Mouse (Mus musculus) embryonic stem cell, embryonic (primary cell): ENCODE results near the gene Tanc2.

Source experiments
- CTCF ChIA-PET, 4 experiments: fragments of 300-600 bp in 2 of 4; fragments of 350-600 bp in 2 of 4; sonication (Branson Sonifier 250); formaldehyde crosslinking; loops; one replicate each; lab custom pipeline; 2022; ENCODE audit warnings: inconsistent platforms in 2 of 4; lab: Charles Lee
- POLR2A ChIA-PET, 4 experiments: fragments of 300-600 bp in 2 of 4; fragments of 350-600 bp in 2 of 4; sonication (Branson Sonifier 250); formaldehyde crosslinking; loops; one replicate each; lab custom pipeline; 2022; ENCODE audit warnings: antibody characterized with exemption in 4 of 4, inconsistent platforms in 1 of 4; lab: Charles Lee

The Tanc2 gene

DNA sequence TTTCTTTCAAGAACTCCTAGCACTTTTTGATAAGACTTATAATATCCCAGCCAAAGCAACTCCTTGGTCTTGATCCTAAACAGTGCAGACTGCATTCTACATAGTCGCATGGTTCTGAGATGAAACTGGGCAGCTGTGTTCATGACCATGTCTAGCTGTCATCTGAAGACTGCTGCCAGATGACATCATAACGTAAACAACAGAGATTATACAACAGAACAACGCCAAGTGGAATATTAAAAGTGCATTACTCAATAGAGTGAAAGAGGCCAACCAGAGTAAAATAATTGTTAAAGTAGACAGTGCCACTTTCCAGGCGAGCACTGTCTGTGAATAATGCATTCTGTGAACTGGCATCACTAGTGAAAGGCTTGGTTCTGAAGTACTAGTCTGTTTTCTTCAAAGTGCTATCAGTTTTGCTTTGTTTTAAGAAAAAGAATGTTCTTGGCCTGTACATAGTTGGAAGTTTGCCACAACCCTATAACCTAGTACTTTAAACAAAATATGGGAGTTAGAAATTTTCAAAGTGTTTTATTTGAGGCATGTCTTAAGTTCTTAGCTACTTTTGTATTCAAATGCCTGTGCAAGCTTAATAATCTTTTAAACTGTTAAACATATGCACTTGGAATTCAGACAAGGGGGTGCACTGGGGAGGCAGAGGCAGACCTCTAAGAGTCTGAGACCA lies 315.9 kb downstream of the Tanc2 start:
- ChIA-PET POLR2A (interaction anchor here in 1 of 4 experiments (0.7 kb wide), 1 partner anchor 281 kb away, joined by 3 read pairs; no protein-coding TSS in a partner anchor), CTCF (no interaction called here)

DNA sequence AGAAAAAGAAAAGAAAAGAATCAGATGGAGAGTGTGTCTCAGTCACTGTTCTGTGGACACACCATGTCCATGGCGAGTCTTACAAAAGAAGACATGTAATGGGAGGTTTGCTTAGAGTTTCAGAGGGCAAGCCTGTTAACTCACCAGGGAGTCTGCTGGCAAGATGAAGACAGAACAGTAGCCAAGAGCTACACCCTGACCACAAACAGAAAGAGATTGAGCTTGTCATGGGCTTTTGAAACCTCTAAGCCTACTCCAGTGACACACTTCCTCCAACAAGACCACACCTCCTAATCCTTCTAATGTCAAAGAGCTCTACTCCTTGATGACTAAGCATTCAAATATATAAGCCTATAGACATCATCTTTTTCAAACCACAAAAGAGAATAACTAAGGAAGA lies 317.6 kb downstream of the Tanc2 start:
- CTCF ChIA-PET, result no interaction called here
- POLR2A ChIA-PET, result interaction anchor here in 1 of 4 experiments (0.6 to 0.9 kb wide), 2 partner anchors 126 to 681 kb away, joined by 3 to 4 read pairs; no protein-coding TSS in a partner anchor

DNA sequence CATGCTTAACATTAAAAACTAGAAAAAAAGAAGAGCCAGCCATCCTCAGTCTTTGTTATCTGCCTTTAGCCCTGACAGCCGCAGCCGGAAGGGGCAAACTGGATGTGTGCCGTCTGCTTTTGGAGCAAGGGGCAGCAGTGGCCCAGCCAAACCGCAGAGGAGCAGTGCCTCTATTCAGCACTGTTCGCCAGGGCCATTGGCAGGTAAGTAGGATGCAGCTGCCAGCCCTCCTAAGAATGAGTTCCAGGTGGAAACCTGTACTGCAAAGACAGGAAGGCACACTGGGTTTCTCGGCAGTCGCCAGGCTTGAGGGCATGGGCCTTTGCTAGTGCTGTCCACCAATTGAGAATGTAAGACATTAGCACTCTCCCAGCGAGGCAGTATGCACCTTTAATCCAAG lies 319.1 kb downstream of the Tanc2 start:
- ChIA-PET POLR2A (interaction anchor here in 1 of 4 experiments (0.5 to 1.3 kb wide), 4 partner anchors 42 to 758 kb away, joined by 3 to 4 read pairs (median 4); partner anchors contain the start of gene Dcaf7), CTCF (interaction anchor here in 2 of 4 experiments (0.6 to 1.3 kb wide), 3 partner anchors 164 to 563 kb away, joined by 3 read pairs; no protein-coding TSS in a partner anchor)

DNA sequence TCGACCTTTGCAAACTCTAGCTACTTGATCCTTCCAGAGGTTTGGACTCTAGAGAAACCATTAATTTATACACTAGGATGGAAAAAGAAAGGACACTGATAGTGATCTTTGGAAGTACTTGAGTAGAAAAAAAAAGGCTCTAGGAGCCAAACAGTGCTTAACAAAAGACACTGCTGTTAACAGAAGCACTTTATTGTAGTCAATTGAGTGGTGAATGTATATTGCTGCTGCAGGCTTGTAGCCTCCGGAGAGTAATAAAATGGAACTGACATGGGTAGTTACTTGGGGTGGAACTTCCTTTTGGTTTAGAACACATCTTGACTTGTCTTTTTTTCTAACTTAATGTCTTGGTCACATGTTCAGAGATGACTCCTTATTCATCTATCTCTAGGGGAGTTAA lies 319.8 kb downstream of the Tanc2 start:
- POLR2A ChIA-PET, result interaction anchor here in 2 of 4 experiments (0.5 to 1.3 kb wide), 8 partner anchors 42 to 814 kb away, joined by 3 to 8 read pairs (median 3); partner anchors contain the start of gene Dcaf7 (in 1 of the 2)
- CTCF ChIA-PET, result interaction anchor here in 3 of 4 experiments (0.5 to 1.3 kb wide), 6 partner anchors 165 to 564 kb away, joined by 3 to 10 read pairs (median 3); no protein-coding TSS in a partner anchor

DNA sequence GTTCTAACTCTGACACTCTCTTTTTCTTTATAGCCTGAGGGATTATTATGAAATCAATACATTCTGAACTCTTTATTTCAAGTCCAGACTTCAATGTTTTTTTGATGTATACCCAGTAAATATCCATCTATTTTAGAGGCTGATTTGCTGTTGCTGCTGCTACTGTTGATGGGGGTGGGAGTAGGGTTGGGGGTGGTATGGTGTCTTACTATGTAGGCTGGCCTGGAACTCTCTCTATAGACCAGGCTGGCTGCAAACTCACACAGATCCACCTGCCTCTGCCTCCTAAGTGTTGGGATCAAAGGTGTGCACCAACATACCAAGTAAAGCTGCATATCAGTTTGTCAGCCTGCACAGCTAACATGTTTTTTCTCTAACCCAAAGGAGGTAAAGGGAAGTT lies 321.4 kb downstream of the Tanc2 start:
- ChIA-PET POLR2A (interaction anchor here in 2 of 4 experiments (0.6 to 1.2 kb wide), 5 partner anchors 36 to 564 kb away, joined by 3 to 4 read pairs (median 3); no protein-coding TSS in a partner anchor), CTCF (interaction anchor here (0.6 to 3.9 kb wide), 17 partner anchors 8 to 579 kb away, joined by 3 to 42 read pairs (median 3); no protein-coding TSS in a partner anchor)

DNA sequence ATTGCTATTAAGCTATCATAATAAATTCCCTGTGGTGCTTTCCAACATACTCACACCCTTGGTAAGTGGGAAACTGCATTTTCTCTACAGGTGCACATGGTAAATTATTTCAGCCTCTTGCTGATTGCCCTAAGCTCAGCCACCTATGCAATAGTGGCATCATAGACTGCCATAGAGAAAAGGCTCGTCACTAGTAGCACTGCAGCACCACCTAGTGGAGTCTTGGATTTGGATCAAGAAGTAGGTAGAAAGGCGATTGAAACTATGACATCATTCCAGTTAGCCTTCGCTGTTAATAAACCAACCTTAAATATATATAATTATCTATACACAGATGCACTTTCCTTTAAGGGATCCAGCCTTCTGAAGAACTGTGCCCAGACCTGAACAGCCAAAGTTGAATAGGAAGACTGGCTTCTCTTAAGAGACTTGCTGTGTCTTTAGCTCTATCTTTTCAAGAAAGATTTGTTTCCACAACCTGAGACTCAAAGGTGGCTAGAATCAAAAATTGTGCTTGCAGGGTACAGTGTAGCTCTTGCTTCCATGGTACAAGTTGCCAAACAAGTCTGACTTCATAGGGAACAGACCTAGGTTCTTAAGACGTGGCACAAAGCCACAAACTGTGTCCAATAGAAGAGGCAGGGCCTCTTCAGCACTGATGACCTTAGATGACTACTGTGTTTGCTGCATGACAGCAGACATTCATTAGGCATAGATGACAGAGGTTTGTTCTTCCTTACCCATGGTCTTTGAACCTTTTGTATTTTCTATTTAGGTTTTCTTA lies 322.0 kb downstream of the Tanc2 start:
- ChIA-PET CTCF (interaction anchor here (0.6 to 3.9 kb wide), 19 partner anchors 9 to 579 kb away, joined by 3 to 42 read pairs (median 3); no protein-coding TSS in a partner anchor), POLR2A (interaction anchor here (0.6 to 1.6 kb wide), 8 partner anchors 36 to 686 kb away, joined by 3 to 5 read pairs (median 4); no protein-coding TSS in a partner anchor)

DNA sequence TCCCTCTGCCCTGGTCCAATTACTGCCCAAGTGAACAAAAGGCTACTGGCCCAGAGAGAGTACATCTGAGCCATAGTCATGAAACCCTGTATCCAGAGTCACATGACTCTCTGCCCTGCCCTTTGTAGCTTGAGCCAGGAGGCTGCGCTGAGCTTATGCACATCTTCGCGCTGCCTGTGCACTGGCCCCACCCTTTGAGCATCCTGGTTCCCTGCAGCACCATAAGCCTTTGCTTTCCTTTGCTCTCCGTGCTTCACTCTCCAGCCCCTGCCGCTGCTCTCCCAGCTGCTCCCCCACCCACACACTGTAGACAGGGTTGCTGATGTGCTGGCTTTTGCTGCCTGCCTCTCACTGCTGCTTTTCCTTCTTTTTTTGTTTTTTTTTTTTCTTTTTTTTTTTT lies 323.8 kb downstream of the Tanc2 start:
- CTCF ChIA-PET, result interaction anchor here (0.5 to 3.9 kb wide), 7 partner anchors 51 to 566 kb away, joined by 3 to 42 read pairs (median 4); no protein-coding TSS in a partner anchor
- POLR2A ChIA-PET, result interaction anchor here in 3 of 4 experiments (0.5 to 1.6 kb wide), 3 partner anchors 113 to 566 kb away, joined by 3 to 4 read pairs (median 4); no protein-coding TSS in a partner anchor

DNA sequence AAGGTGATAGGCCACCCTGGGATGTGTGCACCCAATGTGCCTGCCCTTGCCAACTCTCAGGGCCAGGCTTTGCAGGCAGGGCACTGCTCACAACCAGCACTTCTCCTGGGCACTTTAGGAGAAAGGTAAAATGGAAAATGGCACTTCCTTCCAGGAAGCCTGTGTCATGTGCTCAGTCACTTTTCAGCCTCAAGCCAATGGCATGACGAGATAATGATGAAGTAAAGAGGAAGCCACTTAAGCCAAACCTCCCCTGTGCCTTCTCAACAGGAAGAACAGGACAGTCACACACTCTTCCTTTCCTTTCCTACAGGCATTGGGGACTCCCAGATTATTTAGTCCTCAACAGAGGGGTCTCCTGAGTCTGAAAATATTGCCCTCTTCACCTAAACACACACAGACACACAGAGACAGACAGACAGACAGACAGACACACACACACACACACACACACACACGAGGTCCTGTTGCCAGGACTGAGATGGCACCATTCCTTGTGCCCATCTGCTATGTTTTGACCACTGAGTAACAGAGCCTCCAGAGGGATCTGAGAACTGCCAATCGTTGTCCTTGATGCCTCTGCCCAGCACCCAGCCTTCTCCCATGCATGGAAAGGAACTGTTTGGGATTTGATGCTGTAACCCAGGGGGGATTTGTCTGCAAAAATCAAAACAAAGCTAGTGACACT lies 330.5 kb downstream of the Tanc2 start:
- ChIA-PET POLR2A (interaction anchor here in 1 of 4 experiments (0.7 kb wide), 1 partner anchor 118 kb away, joined by 4 read pairs; no protein-coding TSS in a partner anchor), CTCF (no interaction called here)

DNA sequence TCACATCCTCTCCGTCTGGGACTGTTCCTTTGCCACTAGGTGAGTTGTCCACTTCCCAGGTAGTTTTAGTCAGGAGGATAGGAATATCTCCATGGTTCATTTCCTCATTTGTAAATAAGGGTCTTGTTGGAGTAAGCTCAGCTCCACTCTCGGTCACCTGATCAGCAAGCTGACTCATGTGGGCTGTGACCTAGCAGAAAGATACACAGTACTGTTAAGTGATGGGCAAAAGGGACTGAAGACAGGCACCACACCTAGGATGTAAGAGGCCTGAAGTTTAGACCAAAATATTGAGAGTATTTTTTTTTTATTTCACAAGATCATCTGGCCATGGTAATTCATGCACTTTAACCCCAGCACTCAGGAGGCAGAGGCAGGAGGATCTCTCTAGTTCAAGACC lies 331.1 kb downstream of the Tanc2 start:
- POLR2A ChIA-PET, result interaction anchor here in 1 of 4 experiments (0.7 kb wide), 1 partner anchor 117 kb away, joined by 4 read pairs; no protein-coding TSS in a partner anchor
- CTCF ChIA-PET, result no interaction called here

DNA sequence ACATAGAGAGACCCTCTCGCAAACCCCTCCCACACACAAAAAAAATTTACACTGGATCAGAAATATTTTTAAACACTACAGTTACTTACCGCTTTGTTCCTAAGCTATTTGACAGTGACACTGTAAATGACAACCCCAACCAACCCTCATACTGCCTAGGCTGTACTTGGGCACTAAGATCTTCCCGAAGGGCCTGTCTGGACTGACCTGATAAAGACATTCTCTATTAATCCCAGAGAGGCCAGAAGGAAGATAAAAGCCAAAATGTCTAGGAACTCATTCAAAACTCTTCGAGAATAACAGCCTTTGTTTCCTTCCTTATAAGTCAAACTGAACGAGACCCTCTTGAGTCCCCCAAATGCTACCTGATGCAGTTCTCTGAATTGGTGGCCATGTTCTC lies 331.5 kb downstream of the Tanc2 start:
- POLR2A ChIA-PET, result interaction anchor here in 2 of 4 experiments (1.1 to 1.2 kb wide), 2 partner anchors 18 to 161 kb away, joined by 3 read pairs; no protein-coding TSS in a partner anchor
- CTCF ChIA-PET, result no interaction called here

DNA sequence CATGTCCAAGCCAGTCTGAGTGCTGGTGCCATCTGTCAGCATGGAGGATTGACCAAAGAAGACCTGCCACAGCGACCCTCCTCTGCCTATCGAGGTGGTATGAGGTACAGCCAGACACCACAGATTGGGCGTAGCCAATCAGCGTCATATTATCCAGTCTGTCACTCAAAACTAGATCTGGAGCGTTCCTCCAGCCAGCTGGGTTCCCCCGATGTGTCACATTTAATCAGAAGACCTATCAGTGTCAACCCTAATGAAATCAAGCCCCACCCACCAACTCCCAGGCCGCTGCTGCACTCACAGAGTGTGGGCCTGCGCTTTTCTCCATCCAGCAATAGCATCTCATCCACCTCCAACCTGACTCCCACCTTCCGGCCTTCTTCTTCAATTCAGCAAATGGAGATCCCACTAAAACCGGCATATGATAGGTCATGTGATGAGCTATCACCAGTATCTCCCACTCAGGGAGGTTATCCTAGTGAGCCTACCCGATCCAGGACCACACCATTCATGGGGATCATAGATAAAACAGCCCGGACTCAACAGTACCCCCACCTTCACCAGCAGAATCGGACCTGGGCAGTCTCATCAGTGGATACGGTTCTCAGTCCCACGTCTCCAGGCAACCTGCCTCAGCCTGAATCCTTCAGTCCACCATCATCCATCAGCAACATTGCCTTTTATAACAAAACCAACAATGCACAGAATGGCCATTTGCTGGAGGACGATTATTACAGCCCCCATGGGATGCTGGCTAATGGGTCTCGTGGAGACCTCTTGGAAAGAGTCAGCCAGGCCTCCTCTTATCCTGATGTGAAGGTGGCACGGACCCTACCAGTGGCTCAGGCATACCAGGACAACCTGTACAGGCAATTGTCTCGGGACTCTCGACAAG lies 333.2 kb downstream of the Tanc2 start:
- ChIA-PET CTCF (no interaction called here), POLR2A (interaction anchor here in 2 of 4 experiments (0.8 to 1.6 kb wide), 2 partner anchors 28 to 111 kb away, joined by 3 read pairs; no protein-coding TSS in a partner anchor)

DNA sequence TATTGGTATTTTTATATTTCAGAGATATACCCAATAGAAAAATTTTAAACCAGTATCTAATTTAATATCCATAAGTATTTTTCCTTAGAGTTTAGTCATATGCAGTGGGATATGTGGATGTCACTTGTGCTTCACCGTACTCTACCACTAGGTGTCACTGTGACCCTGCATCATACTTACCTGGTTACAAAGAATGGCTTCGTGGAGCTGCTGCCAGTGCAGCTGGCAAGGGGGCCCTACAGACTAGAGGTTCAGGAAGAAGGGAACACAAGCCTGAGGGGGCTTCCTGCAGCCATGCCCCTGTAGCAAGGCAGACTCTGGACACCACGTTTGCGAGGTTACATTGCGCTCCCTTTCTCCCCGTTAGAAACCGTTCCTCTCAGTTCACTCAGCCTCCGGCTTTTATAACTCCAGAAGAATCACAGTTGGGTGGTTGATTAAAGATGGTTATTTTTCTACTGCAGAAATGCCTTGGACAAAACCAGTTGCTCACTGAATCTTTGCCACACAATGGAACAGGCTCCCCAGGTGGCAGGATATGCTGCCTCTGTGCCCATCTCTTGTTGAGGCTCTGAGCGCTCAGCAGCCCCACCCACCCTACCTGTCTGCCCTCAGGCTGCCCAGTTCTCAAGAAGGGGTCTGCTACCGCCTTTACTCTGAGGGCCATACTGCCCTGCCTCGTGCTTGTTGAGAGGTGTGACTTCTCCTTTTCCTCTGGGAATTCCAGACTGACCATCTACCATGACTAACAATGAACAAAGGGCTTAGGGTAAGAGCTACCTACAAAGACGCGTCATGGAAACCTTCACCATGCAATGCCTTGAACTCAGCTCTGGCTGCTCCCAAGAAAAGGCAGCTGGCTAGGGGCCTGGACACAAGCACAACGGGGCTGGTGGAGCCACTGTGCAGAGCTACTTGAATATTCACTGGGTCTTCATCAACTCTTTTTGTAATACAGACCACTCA lies 337.6 kb downstream of the Tanc2 start:
- ChIA-PET CTCF (interaction anchor here (0.5 to 2.5 kb wide), 65 partner anchors 8 to 598 kb away, joined by 3 to 35 read pairs (median 4); partner anchors contain the start of genes Map3k3 (in 3 of the 4), Cyb561 (in 2 of the 4), Dcaf7 (in 1 of the 4) and Gm10840 (in 1 of the 4)), POLR2A (interaction anchor here (0.6 to 1.5 kb wide), 13 partner anchors 8 to 573 kb away, joined by 3 to 5 read pairs (median 4); partner anchors contain the start of genes Ccdc47 (in 1 of the 4), Dcaf7 (in 1 of the 4) and Map3k3 (in 1 of the 4))

DNA sequence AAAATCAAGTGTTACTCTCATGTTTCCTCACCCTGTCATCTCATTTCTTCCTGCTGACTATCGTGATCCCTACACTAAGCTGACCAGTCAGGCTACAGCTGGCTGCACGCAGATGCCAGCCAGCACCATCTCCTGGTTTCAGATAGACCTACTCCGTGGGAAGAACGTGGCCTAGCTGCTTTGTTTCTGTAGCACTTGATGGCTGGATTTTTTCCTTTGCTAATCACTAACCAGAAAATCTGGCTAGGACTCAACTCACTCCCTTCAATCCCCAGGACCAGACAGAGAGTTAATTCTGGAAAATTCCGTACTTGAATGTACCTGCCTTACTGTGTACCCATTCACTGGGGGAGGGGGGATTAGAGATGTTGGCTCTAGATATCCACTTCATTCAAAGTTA lies 338.4 kb downstream of the Tanc2 start:
- POLR2A ChIA-PET, result interaction anchor here in 3 of 4 experiments (1.1 to 1.5 kb wide), 9 partner anchors 15 to 288 kb away, joined by 3 to 5 read pairs (median 5); partner anchors contain the start of genes Ccdc47 (in 1 of the 3), Dcaf7 (in 1 of the 3) and Map3k3 (in 1 of the 3)
- CTCF ChIA-PET, result interaction anchor here (0.6 to 2.5 kb wide), 16 partner anchors 8 to 438 kb away, joined by 3 to 35 read pairs (median 5); no protein-coding TSS in a partner anchor

DNA sequence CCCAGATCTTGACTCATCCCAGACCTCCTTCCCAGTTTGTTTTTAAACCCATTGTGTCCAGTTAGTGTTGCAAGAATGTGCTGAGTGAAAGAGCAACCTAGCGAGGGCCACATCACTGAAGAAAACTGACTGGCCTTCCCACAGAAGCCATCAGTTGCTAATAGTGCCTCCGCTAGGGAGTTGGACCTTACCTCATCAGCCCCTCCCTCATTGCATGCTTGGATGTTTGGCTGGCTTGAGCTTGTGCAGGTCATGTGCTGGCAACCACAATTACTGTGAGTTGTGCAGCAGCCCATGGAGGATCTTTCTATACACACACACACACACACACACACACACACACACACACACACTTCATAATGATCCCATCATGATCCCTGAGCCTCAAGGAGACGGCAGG lies 341.6 kb downstream of the Tanc2 start:
- ChIA-PET POLR2A (interaction anchor here in 1 of 4 experiments (1.5 kb wide), 1 partner anchor 96 kb away, joined by 3 read pairs; no protein-coding TSS in a partner anchor), CTCF (interaction anchor here in 2 of 4 experiments (0.7 kb wide), 2 partner anchors 274 to 340 kb away, joined by 4 to 5 read pairs; no protein-coding TSS in a partner anchor)

DNA sequence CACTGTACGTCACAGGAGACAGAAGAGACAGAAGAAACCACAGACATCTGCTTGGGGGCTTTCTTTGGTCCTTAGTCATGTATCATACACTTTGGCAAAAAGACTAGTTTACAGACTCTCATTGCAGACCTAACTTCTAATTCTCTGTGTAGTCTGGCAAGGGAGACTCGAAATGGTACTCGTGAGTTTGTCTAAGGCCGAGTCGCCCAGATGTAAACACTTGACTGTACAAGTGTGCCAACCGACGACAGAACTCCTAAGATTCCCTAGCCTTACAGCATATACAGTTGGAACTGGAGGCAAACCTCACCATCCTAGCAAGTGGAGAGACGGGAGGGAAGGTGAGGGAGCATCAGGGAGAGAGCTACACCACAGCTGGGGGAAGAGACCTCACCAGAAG lies 344.0 kb downstream of the Tanc2 start:
- POLR2A ChIA-PET, result interaction anchor here in 1 of 4 experiments (0.6 to 1.1 kb wide), 2 partner anchors 10 to 340 kb away, joined by 3 to 5 read pairs; no protein-coding TSS in a partner anchor
- CTCF ChIA-PET, result interaction anchor here in 1 of 4 experiments (1.6 kb wide), 1 partner anchor 11 kb away, joined by 4 read pairs; no protein-coding TSS in a partner anchor
